Mouse (Mus musculus) midbrain, postnatal 0 days (tissue): ENCODE measurements around the gene Nalcn. TPM values are rescaled to one million over a fixed set of nuclear protein-coding genes. Genes with fewer than 3 reads are reported as not detected.

Source experiments
- ATAC-seq: fragments of 200-750 bp; cut with Nextera tagmentation; 2 replicates; pipeline ENCODE4 v1.8.0; 2017; ENCODE audit warnings: moderate number of reproducible peaks, mild to moderate bottlenecking, moderate TSS enrichment, moderate library complexity; ENCODE audit not compliant: low FRiP score
- DNase-seq: peaks from one replicate; pipeline ENCODE4 v3.0.0-alpha.2; 2015; ENCODE audit warnings: low spot score
- H3K27ac ChIP-seq: fragments of 300-500 bp; sonication (generic); 2 replicates; pipeline ENCODE4 v1.5.1; 2014; ENCODE audit warnings: low read depth, mild to moderate bottlenecking, low read length, mixed read lengths
- H3K27me3 ChIP-seq: fragments of 300-500 bp; sonication (generic); 2 replicates; pipeline ENCODE4 v1.6.1; 2014; ENCODE audit warnings: low read length, control low read depth, mixed read lengths; ENCODE audit not compliant: insufficient read depth
- H3K36me3 ChIP-seq: fragments of 300-500 bp; sonication (generic); 2 replicates; pipeline ENCODE4 v1.6.1; 2014; ENCODE audit warnings: low read length, control low read depth, mixed read lengths; ENCODE audit not compliant: insufficient read depth
- H3K4me1 ChIP-seq: fragments of 300-500 bp; sonication (generic); 2 replicates; pipeline ENCODE4 v1.6.1; 2014; ENCODE audit warnings: mild to moderate bottlenecking, control low read depth, antibody characterized with exemption, low read length, mixed read lengths; ENCODE audit not compliant: insufficient read depth
- H3K4me2 ChIP-seq: fragments of 300-500 bp; sonication (generic); 2 replicates; pipeline ENCODE4 v1.6.1; 2014; ENCODE audit warnings: low read depth, mild to moderate bottlenecking, low read length, mixed read lengths; ENCODE audit not compliant: poor library complexity, severe bottlenecking
- H3K4me3 ChIP-seq: fragments of 300-500 bp; sonication (generic); 2 replicates; pipeline ENCODE4 v1.5.1; 2014; ENCODE audit warnings: low read depth, mild to moderate bottlenecking, low read length, moderate library complexity
- H3K9ac ChIP-seq: fragments of 300-500 bp; sonication (generic); replicated peaks from 2 replicates; pipeline ENCODE4 v1.6.1; 2014; ENCODE audit warnings: mild to moderate bottlenecking, low read length, moderate library complexity, mixed read lengths; ENCODE audit not compliant: poor library complexity, severe bottlenecking
- H3K9me3 ChIP-seq: fragments of 300-500 bp; sonication (generic); 2 replicates; pipeline ENCODE4 v1.6.1; 2016; ENCODE audit warnings: low read length, control low read depth
- CTCF ChIP-seq: IDR thresholded peaks from 2 replicates; pipeline ENCODE4 v1.5.1; 2016; ENCODE audit warnings: antibody characterized with exemption, mild to moderate bottlenecking
- WGBS: fragments of 180-500 bp; shearing (Covaris S2); extraction: QIAGEN DNeasy Blood & Tissue Kit; methylation state at CpG from one replicate; pipeline ENCODE4 v1.1.7; 2014; 5-methylcytosine and 5-hydroxymethylcytosine counted together
- polyA plus RNA-seq: library from polyadenylated mRNA; unstranded; fragments of >200 nt; fragmentation: Nextera tagmentation; extraction: Ambion mirVana; gene quantifications from 2 replicates; pipeline ENCODE4 v1.2.1, GENCODE M21; 2015
- total RNA-seq: library from RNA; depleted of rRNA; stranded (reverse); fragments of >200 nt; gene quantifications from 2 replicates; pipeline ENCODE4 v1.2.3, GENCODE M21; 2014

The Nalcn gene
- total and polyA plus RNA-seq, 2 experiments from 2014 or later, result 15.0 to 46.5 TPM

DNA sequence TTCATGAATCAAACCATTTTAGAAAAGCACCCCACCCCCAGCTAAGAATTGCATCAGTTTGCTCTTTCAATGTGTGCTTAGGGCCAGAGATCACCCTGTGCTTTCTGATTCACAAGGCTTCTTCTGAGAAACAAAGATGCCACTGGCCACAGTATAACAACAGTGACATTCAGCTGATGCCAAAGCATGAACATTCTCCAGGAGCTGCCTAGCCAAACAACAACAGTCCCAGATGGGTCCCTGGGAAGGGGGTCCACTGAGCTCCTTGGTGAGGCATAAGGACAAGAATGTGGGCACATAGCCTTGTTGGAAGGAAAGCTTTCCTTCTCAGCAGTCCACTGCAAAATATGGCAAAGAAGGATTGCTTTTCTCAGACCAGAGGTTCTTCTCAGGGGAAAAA is 330.9 kb downstream of the Nalcn start:
- Histone ChIP-seq H3K9ac (no peak overlapping the region), H3K27me3 (no peaks in the 10 kb centered on the region), H3K36me3 (0 out of 2 replicates have a peak, but pooled peaks cover 5% of the 10 kb centered on the region), H3K4me2 (no peak overlapping the region), H3K4me1 (no peaks in the 10 kb centered on the region), H3K4me3 (no peak overlapping the region), H3K9me3 (no peaks in the 10 kb centered on the region), H3K27ac (no peak overlapping the region)
- no peak for TF ChIP-seq CTCF
- ATAC-seq, result no peak
- DNase-seq, result peak; percentile 44

DNA sequence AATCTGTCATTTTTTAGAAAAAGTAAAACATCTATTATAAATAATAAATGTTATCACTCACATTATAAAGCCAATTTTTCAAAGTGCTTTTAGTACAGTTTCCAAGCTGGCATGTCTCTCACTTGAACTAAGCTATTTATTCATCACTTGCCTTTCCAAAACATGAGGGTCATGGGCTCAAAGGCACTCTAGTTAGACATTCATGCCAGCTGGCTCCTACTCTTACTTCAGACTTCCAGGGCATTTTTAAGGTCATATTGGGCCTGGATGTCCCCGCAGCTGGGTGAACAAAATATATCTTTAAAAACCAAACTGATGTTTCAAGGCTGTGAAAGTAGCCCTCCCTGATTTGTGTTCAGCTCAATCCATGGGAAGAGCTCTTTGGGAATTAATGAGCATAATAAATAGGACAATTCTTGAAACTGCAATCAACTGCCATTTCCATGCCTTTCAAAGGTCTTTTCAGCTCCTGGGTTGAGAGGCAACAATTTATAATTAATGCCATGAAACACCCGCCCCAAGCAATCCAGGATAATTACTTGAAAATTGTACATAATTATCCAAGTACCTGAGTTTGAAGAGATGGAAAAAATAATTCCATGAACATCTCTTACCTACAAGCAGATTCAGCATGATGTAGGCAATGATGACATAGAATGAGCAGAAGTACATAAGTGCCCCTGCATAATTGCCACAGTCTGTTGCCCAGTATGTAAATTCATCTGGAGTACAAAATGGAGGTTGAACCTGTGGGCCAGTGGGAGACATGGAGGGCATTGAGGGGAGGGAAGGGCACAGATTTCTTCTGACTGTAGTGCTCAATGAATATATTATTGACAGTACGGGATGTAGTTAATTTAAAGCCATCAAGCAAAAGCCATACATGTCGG is 335.6 kb downstream of the Nalcn start:
- no peak overlapping the region for H3K27ac ChIP-seq
- H3K4me1 ChIP-seq, result no peaks in the 10 kb centered on the region
- 79% methylated on average over 4 of the region's 4 CpGs for WGBS
- peaks cover 9% of the 10 kb centered on the region for H3K36me3 ChIP-seq
- H3K27me3 ChIP-seq, result no peaks in the 10 kb centered on the region
- ATAC-seq (no peak), DNase-seq (no peak)
- H3K4me3 ChIP-seq, result no peak overlapping the region
- no peaks in the 10 kb centered on the region for H3K9me3 ChIP-seq
- H3K9ac ChIP-seq, result no peak overlapping the region
- TF ChIP-seq CTCF, result no peak
- H3K4me2 ChIP-seq, result no peak overlapping the region

DNA sequence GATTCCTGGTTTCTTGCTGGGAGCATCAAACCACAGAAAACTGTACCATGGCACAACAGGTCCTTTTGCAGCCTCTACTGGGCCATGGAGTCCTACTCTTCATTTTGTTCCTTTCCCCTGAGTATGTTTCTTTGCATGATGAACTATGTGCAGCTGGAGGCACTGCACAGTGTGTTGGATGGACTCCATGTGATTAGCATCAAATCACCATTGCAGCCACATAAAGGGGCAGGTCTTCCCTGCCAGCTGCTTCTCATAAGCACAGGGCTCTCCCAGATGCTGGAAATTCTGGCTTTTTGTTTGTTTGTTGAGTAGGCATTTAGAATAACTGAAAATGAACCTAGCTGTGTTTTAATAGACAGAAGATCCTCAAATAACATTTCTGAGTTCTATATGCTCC is 344.8 kb downstream of the Nalcn start:
- Histone ChIP-seq H3K4me1 (no peaks in the 10 kb centered on the region), H3K4me2 (no peak overlapping the region), H3K9ac (no peak overlapping the region), H3K4me3 (no peak overlapping the region), H3K9me3 (no peaks in the 10 kb centered on the region), H3K36me3 (peaks cover 4% of the 10 kb centered on the region; the same call in 1 of the 2 replicates), H3K27me3 (no peaks in the 10 kb centered on the region), H3K27ac (no peak overlapping the region)
- no peak for ATAC-seq
- TF ChIP-seq CTCF, result no peak
- DNase-seq, result no peak

DNA sequence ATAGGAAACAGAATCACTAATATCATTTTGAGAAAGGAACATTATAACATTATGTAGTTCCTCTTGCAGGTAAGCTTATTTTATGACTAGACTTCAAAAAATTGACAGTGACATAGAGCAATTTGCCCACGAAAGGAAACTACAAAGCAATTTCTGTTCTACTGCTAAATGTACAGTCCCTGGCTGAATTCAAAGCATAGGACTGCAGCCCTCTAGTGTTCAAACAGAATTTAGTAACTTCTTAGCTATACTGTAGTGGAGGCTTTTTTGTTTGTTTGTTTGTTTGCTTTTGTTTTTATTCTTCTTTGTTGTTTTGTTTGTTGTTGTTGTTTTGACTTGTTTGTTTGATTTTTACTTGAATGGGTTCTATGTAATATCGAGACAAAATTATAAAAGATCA is 354.8 kb downstream of the Nalcn start:
- no peak overlapping the region for H3K4me2 ChIP-seq
- H3K9me3 ChIP-seq, result no peaks in the 10 kb centered on the region
- no peaks in the 10 kb centered on the region for H3K4me1 ChIP-seq
- H3K27ac ChIP-seq, result no peak overlapping the region
- no peak overlapping the region for H3K9ac ChIP-seq
- H3K36me3 ChIP-seq, result no peaks in the 10 kb centered on the region
- H3K4me3 ChIP-seq, result no peak overlapping the region
- peak; percentile 71 for DNase-seq
- peak; percentile 76 for TF ChIP-seq CTCF
- ATAC-seq, result no peak
- H3K27me3 ChIP-seq, result no peaks in the 10 kb centered on the region
- 60% methylated on average over 2 of the region's 2 CpGs for WGBS

DNA sequence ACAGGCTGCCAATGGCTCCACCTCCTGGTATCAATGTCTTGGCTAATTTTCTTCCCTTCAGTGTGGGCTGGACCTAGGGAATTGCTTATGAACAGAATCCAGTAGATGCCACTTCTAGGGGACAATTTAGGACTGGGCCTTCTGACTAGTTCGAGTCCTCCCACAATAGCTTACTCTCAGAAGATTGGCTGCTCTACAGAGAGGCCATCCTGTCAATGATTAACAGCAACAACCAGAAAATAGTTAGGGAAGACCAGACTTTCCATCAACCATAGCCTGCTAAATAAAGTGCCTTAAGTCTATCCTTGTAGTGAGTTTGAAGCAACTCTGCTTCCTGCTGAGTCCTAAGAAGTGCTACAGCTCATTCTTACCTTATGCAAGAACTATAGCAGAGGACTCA is 386.2 kb downstream of the Nalcn start:
- ATAC-seq, result no peak
- no peak for TF ChIP-seq CTCF

DNA sequence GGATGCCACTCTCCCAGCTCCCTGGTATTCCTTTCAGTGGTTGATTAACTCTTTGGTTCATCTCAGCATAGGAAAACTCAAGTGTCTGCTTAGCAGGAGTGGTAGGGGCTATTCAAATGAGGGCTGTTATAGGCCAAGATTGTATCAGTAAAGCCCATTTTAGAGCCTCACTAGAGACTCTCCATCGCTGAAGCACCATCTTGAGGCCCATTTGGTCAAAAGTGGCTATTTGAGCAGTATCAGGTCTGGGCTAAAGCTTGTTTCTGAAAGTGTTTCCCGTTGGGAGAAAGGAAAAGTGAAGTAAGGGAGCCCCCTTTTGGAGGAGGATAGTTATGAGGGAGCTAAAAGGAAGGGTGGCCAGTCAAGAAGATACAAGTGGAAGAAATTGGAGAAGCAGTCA is 387.0 kb downstream of the Nalcn start:
- 18% methylated on average over 2 of the region's 2 CpGs for WGBS
- ATAC-seq, result 0 out of 2 replicates have a peak, but pooled peaks have one; percentile 27

More for the DNA sequence above, 386.2 kb downstream of the Nalcn start:
- no peaks in the 10 kb centered on the region for H3K27me3 ChIP-seq
- WGBS, result 71% methylated on average over 1 of the region's 1 CpGs
- no peak overlapping the region for H3K9ac ChIP-seq
- H3K9me3 ChIP-seq, result no peaks in the 10 kb centered on the region
- no peaks in the 10 kb centered on the region for H3K4me1 ChIP-seq
- H3K36me3 ChIP-seq, result no peaks in the 10 kb centered on the region
- no peak for DNase-seq
- H3K27ac ChIP-seq, result no peak overlapping the region
- no peak overlapping the region for H3K4me2 ChIP-seq
- no peak overlapping the region for H3K4me3 ChIP-seq

More for the DNA sequence above, 387.0 kb downstream of the Nalcn start:
- Histone ChIP-seq H3K9ac (no peak overlapping the region), H3K4me1 (no peaks in the 10 kb centered on the region), H3K4me2 (no peak overlapping the region), H3K36me3 (no peaks in the 10 kb centered on the region), H3K9me3 (no peaks in the 10 kb centered on the region), H3K27ac (no peak overlapping the region), H3K4me3 (no peak overlapping the region), H3K27me3 (no peaks in the 10 kb centered on the region)
- TF ChIP-seq CTCF, result peak; percentile 73
- peak; percentile 66 for DNase-seq
